Mouse (Mus musculus): ENCODE data around the gene Prmt8.
A peak's percentile ranks its signal among the peaks of the same experiment; 100 is the strongest.

Gene Prmt8

GRCm38 (mm10) chr6:127769275-127770156 is at the start of gene Prmt8:
Prmt8 (minus strand) TSS chr6:127769472.
- no peak for ATAC-seq (ENCODE audit: insufficient number of reproducible peaks, low FRiP score, low TSS enrichment)

- ATAC-seq (ENCODE audit: insufficient number of reproducible peaks, low FRiP score, low TSS enrichment): no peak
Observed at GRCm38 (mm10) chr6:127803046-127803729, 33.9 kb upstream of the Prmt8 start.

- ATAC-seq (ENCODE audit: insufficient number of reproducible peaks, low FRiP score, low TSS enrichment): no peak
Observed at GRCm38 (mm10) chr6:127802211-127802610, 32.9 kb upstream of the Prmt8 start.

DNA sequence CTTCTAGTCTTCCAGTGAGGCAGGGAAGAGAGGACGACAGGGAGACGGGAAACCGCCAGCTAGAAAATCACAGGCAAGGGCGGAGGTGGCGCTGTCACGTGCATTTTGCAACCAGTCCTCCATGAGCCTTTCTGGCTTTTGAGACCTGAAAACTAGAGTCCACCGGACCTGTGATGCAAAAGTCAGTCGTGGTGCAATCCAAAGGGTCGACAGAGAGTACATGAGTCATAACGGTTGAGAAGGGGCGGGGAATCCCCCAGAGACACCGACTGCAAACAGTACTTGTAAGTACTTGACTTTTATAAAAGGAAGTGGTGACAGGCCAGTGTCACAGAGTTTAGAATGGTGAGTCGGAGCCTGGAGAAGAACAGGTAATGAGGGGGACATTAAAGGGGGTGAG is 20.8 kb upstream of the Prmt8 start:
- ATAC-seq (ENCODE audit: insufficient number of reproducible peaks, low FRiP score, low TSS enrichment): no peak

DNA sequence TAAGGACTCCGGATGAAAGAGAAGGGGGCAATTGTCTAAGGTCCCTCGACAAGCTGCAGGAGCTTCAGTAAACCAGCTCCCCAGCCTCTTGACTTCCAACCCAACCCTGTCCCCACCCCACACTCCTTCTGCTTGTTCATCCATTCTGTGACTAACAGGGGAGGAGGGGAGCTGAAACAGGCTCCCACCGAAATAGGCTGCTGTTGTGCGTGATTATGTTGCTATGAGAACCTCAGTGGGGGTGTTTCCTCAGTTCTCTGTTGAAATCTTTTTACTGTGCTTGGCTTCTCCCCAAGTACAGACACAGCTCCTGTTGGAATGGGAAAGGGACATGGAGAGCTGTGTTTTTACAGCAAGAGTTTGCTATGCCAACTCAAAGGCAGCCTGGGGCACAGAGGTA is 1.5 kb upstream of the Prmt8 start:
- ATAC-seq (ENCODE audit: insufficient number of reproducible peaks, low FRiP score, low TSS enrichment): no peak

GRCm38 (mm10) chr6:127768621-127769274 is 524 bp downstream of the Prmt8 start:
- no peak for ATAC-seq (ENCODE audit: insufficient number of reproducible peaks, low FRiP score, low TSS enrichment)

- ATAC-seq (ENCODE audit: insufficient number of reproducible peaks, low FRiP score, low TSS enrichment): 0 out of 2 replicates have a peak, but pooled peaks have one; percentile 10
Observed at GRCm38 (mm10) chr6:127767706-127768493, 1.4 kb downstream of the Prmt8 start.

DNA sequence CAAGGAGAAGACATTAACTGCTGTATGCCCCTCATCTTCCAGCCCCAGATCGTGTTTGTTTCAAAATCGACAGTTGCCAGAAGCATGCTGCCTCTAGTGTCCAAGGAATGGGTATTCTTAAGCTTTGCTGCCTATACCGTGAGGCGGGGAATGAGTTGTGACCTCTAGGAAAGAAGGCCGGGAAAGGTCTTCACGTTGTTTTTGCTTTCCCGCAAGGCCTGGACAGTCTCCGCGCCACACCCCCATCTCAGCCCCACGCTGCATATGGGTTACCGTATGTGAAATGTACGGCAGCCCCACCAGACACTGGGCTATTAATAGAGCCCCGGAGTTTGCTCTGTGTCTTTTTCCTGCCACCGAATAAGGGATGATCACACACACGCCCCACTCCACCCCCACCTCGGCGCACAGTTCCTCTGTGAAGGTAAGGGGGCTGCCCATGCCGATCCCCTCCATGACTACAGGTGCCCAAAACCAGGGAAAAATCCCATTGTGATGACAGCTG is 2.0 kb downstream of the Prmt8 start:
- ATAC-seq (ENCODE audit: insufficient number of reproducible peaks, low FRiP score, low TSS enrichment): 0 out of 2 replicates have a peak, but pooled peaks have one; percentile 9

GRCm38 (mm10) chr6:127766641-127767200 is 2.6 kb downstream of the Prmt8 start:
- ATAC-seq (ENCODE audit: insufficient number of reproducible peaks, low FRiP score, low TSS enrichment): 0 out of 2 replicates have a peak, but pooled peaks have one; percentile 21

DNA sequence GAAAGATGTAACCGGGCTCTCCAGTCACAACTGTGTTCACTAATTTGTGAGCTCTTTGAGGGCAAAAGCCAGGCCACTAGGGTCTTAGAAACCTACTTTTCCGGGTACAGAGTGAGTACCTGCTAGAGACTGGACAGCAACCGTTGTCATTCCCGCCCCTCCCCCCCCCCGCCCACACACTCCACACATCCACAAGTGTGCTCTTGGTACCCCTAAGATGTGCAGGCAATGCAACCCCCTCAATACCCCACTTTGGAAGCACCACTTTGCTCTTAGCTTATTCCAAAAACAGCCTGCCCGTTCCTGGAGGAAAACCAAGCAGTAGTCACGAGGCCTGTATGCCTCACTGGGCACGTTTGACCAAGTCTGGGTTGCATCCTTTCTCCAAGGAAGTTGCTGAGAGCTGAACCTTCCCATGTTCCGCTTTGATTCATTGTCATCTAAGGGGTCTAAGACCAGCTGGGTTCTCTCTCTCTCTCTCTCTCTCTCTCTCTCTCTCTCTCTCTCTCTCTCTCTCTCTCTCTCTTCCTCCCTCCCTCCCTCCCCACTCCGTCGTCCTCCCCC is 3.1 kb downstream of the Prmt8 start:
- no peak for ATAC-seq (ENCODE audit: insufficient number of reproducible peaks, low FRiP score, low TSS enrichment)

DNA sequence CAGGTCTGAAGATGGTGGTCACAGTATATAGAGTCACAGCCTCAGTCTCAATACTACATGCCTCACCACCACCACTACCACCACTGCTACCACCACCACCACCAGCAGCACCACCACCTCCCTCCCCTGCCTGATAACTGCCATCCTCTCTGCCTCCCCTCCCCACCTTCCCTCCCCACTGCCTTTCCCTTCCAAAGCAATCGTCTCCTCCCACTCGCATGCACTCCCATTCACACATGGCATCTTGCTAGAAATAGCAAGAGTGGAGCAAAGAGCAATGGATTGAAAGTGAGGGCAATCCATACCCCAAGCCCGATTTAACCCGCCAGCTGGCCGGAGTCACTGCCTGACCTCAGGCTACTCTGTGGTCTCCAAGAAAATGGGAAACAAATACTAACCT is 3.7 kb downstream of the Prmt8 start:
- ATAC-seq (ENCODE audit: insufficient number of reproducible peaks, low FRiP score, low TSS enrichment): no peak

DNA sequence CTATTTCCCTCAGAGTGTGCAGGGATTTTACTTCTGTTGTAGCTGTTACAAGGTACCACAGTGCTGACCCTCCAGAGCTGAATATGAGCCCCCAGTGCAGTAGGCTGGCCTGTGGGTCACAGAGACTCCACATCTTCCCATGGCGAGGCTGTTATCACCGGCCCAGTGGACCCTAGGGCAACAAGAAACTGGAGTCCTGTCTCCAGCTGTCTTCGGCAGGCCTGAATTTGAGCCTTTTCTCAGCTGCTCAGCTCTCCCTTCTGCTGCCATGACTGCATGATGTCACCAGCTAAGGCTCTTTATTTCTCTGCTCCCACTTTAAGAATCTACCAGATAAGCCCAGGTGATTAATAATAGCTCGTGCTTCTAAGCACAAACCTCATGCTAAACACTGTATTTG is 11.0 kb downstream of the Prmt8 start:
- ATAC-seq (ENCODE audit: insufficient number of reproducible peaks, low FRiP score, low TSS enrichment): no peak

GRCm38 (mm10) chr6:127757667-127758167 is 11.6 kb downstream of the Prmt8 start:
- no peak for ATAC-seq (ENCODE audit: insufficient number of reproducible peaks, low FRiP score, low TSS enrichment)

GRCm38 (mm10) chr6:127756856-127757255 is 12.4 kb downstream of the Prmt8 start:
- ATAC-seq (ENCODE audit: insufficient number of reproducible peaks, low FRiP score, low TSS enrichment): no peak

DNA sequence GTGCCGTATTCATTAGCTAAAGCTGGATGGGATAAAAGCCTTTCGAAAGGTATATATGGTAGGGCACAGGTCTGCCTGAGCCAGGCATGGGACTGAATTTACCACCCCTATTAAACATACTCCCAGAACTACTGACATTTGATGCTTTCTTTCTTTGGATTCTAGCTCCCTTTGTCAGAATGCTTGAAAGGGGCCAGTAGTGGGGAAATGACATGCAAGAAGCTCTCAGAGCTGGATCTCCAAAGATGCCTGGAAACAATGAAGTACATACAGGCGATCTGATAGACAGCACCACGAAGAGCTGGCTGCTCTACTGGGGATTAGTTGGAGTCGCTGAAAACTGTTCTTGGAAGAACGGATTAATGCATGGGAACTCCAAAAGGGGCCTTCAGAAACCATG is 16.0 kb downstream of the Prmt8 start:
- ATAC-seq (ENCODE audit: insufficient number of reproducible peaks, low FRiP score, low TSS enrichment): no peak

DNA sequence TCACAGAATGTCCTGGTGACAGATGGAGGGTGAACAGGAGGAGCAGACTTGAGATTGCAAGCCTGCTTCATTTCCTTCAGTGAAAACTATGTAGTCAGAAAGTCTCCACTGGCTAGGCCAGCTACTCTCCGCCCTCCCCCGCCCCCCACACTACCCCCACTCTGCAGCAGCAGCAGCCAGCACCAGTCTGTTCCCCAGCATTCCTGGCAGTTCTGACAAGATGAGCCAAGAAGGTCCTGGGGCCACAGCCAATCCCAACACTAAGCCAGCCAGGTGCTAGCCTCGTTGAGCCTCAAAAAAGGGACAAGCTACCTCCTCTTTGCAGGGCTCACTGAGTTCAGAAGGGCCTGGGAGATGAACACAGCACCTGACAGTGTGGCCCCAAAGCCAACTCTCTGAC is 16.6 kb downstream of the Prmt8 start:
- ATAC-seq (ENCODE audit: insufficient number of reproducible peaks, low FRiP score, low TSS enrichment): no peak

GRCm38 (mm10) chr6:127751499-127751898 is 17.8 kb downstream of the Prmt8 start:
- ATAC-seq (ENCODE audit: insufficient number of reproducible peaks, low FRiP score, low TSS enrichment): no peak

GRCm38 (mm10) chr6:127748793-127749192 is 20.5 kb downstream of the Prmt8 start:
- ATAC-seq (ENCODE audit: insufficient number of reproducible peaks, low FRiP score, low TSS enrichment): no peak

DNA sequence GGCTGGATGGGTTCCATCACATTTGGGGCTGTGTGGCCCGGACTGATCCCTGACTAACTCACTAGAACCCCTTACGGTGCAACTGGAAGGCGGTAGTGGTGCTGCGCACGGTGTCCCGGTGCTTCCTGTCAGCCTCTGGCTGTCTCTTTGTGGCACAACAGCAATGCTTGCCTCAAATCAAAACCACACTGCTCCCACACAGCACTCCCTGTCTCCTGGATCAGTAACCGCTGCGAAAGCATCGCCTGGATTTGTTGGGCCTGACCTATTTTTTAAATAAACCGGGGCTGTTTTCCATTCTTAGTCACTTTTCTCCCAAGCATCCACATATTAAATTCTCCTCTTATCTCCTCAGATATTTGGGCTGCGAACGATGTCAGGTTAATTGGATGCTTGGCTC is 27.0 kb downstream of the Prmt8 start:
- ATAC-seq (ENCODE audit: insufficient number of reproducible peaks, low FRiP score, low TSS enrichment): no peak
